Mouse (Mus musculus): Measurements from ENCODE around the gene Gm9573. TPM values are rescaled to one million over a fixed set of nuclear protein-coding genes. Genes with fewer than 3 reads are reported as not detected.
A peak's percentile ranks its signal among the peaks of the same experiment; 100 is the strongest.

Gm9573 gene
- polyA plus RNA-seq, 1 experiment: 0.10 TPM

GRCm38 (mm10) chr17:35649429-35649828 is 23.0 kb upstream of the Gm9573 start:
- H3K4me1 ChIP-seq (ENCODE audit: control insufficient read depth, insufficient read depth, low read length): no peaks in the 10 kb centered on the region
- H3K27ac ChIP-seq (ENCODE audit: insufficient read depth, low read length): no peak overlapping the region
- H3K4me3 ChIP-seq (ENCODE audit: insufficient read depth, low read length): no peak overlapping the region
- TF ChIP-seq POLR2A (IDR thresholded peaks at IDR 0.05; ENCODE audit: extremely low read depth, insufficient read depth, low read length) (no peak), CTCF (IDR thresholded peaks at IDR 0.05; ENCODE audit: extremely low read depth, insufficient read depth, low read length) (no peak)

- TF ChIP-seq CTCF (IDR thresholded peaks at IDR 0.05; ENCODE audit: extremely low read depth, insufficient read depth, low read length): no peak
- no peak for TF ChIP-seq POLR2A (IDR thresholded peaks at IDR 0.05; ENCODE audit: extremely low read depth, insufficient read depth, low read length)
- no peaks in the 10 kb centered on the region for H3K4me1 ChIP-seq (ENCODE audit: control insufficient read depth, insufficient read depth, low read length)
- no peak within 1 kb of the TSS for H3K4me3 ChIP-seq (ENCODE audit: insufficient read depth, low read length)
- H3K27ac ChIP-seq (ENCODE audit: insufficient read depth, low read length): no peak within 1 kb of the TSS
Measured at GRCm38 (mm10) chr17:35643609-35644236, 17.3 kb upstream of the Gm9573 start, which contains the start of gene Mucl3. TSS of gene Mucl3 (minus strand) at chr17:35643695.

GRCm38 (mm10) chr17:35639352-35639751 is 12.9 kb upstream of the Gm9573 start:
- H3K27ac ChIP-seq (ENCODE audit: insufficient read depth, low read length): no peak overlapping the region
- TF ChIP-seq POLR2A (IDR thresholded peaks at IDR 0.05; ENCODE audit: extremely low read depth, insufficient read depth, low read length) (no peak), CTCF (IDR thresholded peaks at IDR 0.05; ENCODE audit: extremely low read depth, insufficient read depth, low read length) (no peak)
- no peaks in the 10 kb centered on the region for H3K4me1 ChIP-seq (ENCODE audit: control insufficient read depth, insufficient read depth, low read length)
- no peak overlapping the region for H3K4me3 ChIP-seq (ENCODE audit: insufficient read depth, low read length)

- peaks cover 2% of the 10 kb centered on the region; the same call in 1 of the 2 replicates for H3K4me1 ChIP-seq (ENCODE audit: control insufficient read depth, insufficient read depth, low read length)
- no peak overlapping the region for H3K27ac ChIP-seq (ENCODE audit: insufficient read depth, low read length)
- TF ChIP-seq CTCF (IDR thresholded peaks at IDR 0.05; ENCODE audit: extremely low read depth, insufficient read depth, low read length) (no peak), POLR2A (IDR thresholded peaks at IDR 0.05; ENCODE audit: extremely low read depth, insufficient read depth, low read length) (no peak)
- H3K4me3 ChIP-seq (ENCODE audit: insufficient read depth, low read length): no peak overlapping the region
Measured at GRCm38 (mm10) chr17:35638475-35639190, 12.2 kb upstream of the Gm9573 start.

- peak; percentile 40; the same call in 1 of the 2 replicates for TF ChIP-seq POLR2A (IDR thresholded peaks at IDR 0.05; ENCODE audit: extremely low read depth, insufficient read depth, low read length)
- TF ChIP-seq CTCF (IDR thresholded peaks at IDR 0.05; ENCODE audit: extremely low read depth, insufficient read depth, low read length): no peak
- Histone ChIP-seq H3K4me3 (ENCODE audit: insufficient read depth, low read length) (no peak overlapping the region), H3K4me1 (ENCODE audit: control insufficient read depth, insufficient read depth, low read length) (peaks cover 2% of the 10 kb centered on the region; the same call in 1 of the 2 replicates), H3K27ac (ENCODE audit: insufficient read depth, low read length) (no peak overlapping the region)
Measured at GRCm38 (mm10) chr17:35636363-35636762, 9.9 kb upstream of the Gm9573 start.

- H3K4me1 ChIP-seq (ENCODE audit: control insufficient read depth, insufficient read depth, low read length): peaks cover 2% of the 10 kb centered on the region; the same call in 1 of the 2 replicates
- H3K4me3 ChIP-seq (ENCODE audit: insufficient read depth, low read length): peak overlapping the region; percentile 36
- TF ChIP-seq POLR2A (IDR thresholded peaks at IDR 0.05; ENCODE audit: extremely low read depth, insufficient read depth, low read length) (peak; percentile 64; the same call in 1 of the 2 replicates), CTCF (IDR thresholded peaks at IDR 0.05; ENCODE audit: extremely low read depth, insufficient read depth, low read length) (peak; percentile 69)
- 0 out of 2 replicates have a peak overlapping the region, but pooled peaks have one; percentile 20 for H3K27ac ChIP-seq (ENCODE audit: insufficient read depth, low read length)
Measured at GRCm38 (mm10) chr17:35635699-35636111, 9.3 kb upstream of the Gm9573 start.

- no peak overlapping the region; the same call in 1 of the 2 replicates for H3K4me3 ChIP-seq (ENCODE audit: insufficient read depth, low read length)
- TF ChIP-seq CTCF (IDR thresholded peaks at IDR 0.05; ENCODE audit: extremely low read depth, insufficient read depth, low read length) (peak; percentile 28), POLR2A (IDR thresholded peaks at IDR 0.05; ENCODE audit: extremely low read depth, insufficient read depth, low read length) (no peak)
- H3K4me1 ChIP-seq (ENCODE audit: control insufficient read depth, insufficient read depth, low read length): peaks cover 2% of the 10 kb centered on the region; the same call in 1 of the 2 replicates
- H3K27ac ChIP-seq (ENCODE audit: insufficient read depth, low read length): no peak overlapping the region
Measured at GRCm38 (mm10) chr17:35635202-35635601, 8.8 kb upstream of the Gm9573 start.

GRCm38 (mm10) chr17:35633992-35634391 is 7.6 kb upstream of the Gm9573 start:
- Histone ChIP-seq H3K27ac (ENCODE audit: insufficient read depth, low read length) (peak overlapping the region; percentile 62), H3K4me1 (ENCODE audit: control insufficient read depth, insufficient read depth, low read length) (peaks cover 2% of the 10 kb centered on the region; the same call in 1 of the 2 replicates), H3K4me3 (ENCODE audit: insufficient read depth, low read length) (no peak overlapping the region)
- TF ChIP-seq CTCF (IDR thresholded peaks at IDR 0.05; ENCODE audit: extremely low read depth, insufficient read depth, low read length): no peak

- TF ChIP-seq POLR2A (IDR thresholded peaks at IDR 0.05; ENCODE audit: extremely low read depth, insufficient read depth, low read length) (no peak), CTCF (IDR thresholded peaks at IDR 0.05; ENCODE audit: extremely low read depth, insufficient read depth, low read length) (no peak)
- no peaks in the 10 kb centered on the region for H3K4me1 ChIP-seq (ENCODE audit: control insufficient read depth, insufficient read depth, low read length)
- no peak overlapping the region for H3K4me3 ChIP-seq (ENCODE audit: insufficient read depth, low read length)
- no peak overlapping the region for H3K27ac ChIP-seq (ENCODE audit: insufficient read depth, low read length)
Measured at GRCm38 (mm10) chr17:35617127-35617526, 9.3 kb downstream of the Gm9573 start.

All from cortical plate, adult 2 months (tissue).